ENCODE assay signal across 8 mouse cellular contexts in the genomic region with DNA sequence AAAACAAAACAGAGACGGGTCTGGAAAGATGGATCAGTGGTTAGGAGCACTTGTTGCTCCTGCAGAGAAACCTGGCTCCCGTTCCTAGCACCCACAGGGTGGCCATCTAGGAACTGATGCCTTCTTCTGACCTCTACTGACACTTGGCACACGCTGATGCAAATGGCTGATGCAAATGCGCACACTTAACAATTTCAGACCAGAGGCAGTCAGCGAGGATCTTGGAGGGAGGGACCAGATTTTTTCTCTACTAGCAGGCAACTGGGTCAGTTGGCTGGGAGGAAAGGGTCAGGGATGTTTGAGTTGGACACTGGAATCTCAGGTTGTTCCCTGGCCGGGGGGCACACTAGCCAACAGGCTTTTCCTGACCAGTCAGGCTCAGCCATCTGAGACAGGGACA. TPM values are rescaled to one million over a fixed set of nuclear protein-coding genes. Genes with fewer than 3 reads are reported as not detected.
A peak's percentile ranks its signal among the peaks of the same experiment; 100 is the strongest.
DNase-seq lines count a peak whose midpoint lies in the region; ATAC-seq and TF ChIP-seq lines count a peak whose summit lies in the region.

A gene (plus strand): TSS at position 240 of the 400 bp plus-strand sequence.

- H3K27ac ChIP-seq in embryonic facial prominence, embryonic 15.5 days (replicated peaks): peak within 1 kb of the TSS; percentile 85
- H3K27ac ChIP-seq in heart, embryonic 15.5 days: peak within 1 kb of the TSS; percentile 74
- H3K27ac ChIP-seq in olfactory bulb, adult 2 months (ENCODE audit: insufficient read depth, low read depth, low read length): no peak within 1 kb of the TSS

- WGBS in embryonic facial prominence, embryonic 15.5 days: 33% methylated on average over 6 of the region's 6 CpGs
- WGBS in heart, embryonic 15.5 days: 45% methylated on average over 6 of the region's 6 CpGs
- WGBS in olfactory bulb, adult 2 months: 73% methylated on average over 6 of the region's 6 CpGs

- peaks cover 5% of the 10 kb centered on the region; the same call in 1 of the 2 replicates for H3K36me3 ChIP-seq in embryonic facial prominence, embryonic 15.5 days
- H3K36me3 ChIP-seq in heart, embryonic 15.5 days: peaks cover under 1% of the 10 kb centered on the region; the same call in 1 of the 2 replicates

- no peak for TF ChIP-seq CTCF in olfactory bulb, adult 2 months (IDR thresholded peaks at IDR 0.05; ENCODE audit: insufficient read depth, low read depth, low read length)

- ATAC-seq in embryonic facial prominence, embryonic 15.5 days (ENCODE audit: insufficient number of reproducible peaks, low FRiP score, low TSS enrichment, low read depth): no peak
- no peak for ATAC-seq in heart, embryonic 15.5 days (replicated peaks; ENCODE audit: insufficient number of reproducible peaks, insufficient read depth, low FRiP score, low read depth)

- H3K4me3 ChIP-seq in embryonic facial prominence, embryonic 15.5 days (replicated peaks): peak within 1 kb of the TSS; percentile 66
- peak within 1 kb of the TSS; percentile 66 for H3K4me3 ChIP-seq in heart, embryonic 15.5 days
- peak within 1 kb of the TSS; percentile 48 for H3K4me3 ChIP-seq in olfactory bulb, adult 2 months (ENCODE audit: insufficient read depth, low read depth, low read length)

- H3K9me3 ChIP-seq in embryonic facial prominence, embryonic 15.5 days (replicated peaks): no peaks in the 10 kb centered on the region
- H3K9me3 ChIP-seq in heart, embryonic 15.5 days (replicated peaks): no peaks in the 10 kb centered on the region

- intact Hi-C loops in left cerebral cortex, postnatal 36 days (cut with DNase I): no loop called here

- peak within 1 kb of the TSS; percentile 60 for H3K9ac ChIP-seq in embryonic facial prominence, embryonic 15.5 days
- H3K9ac ChIP-seq in heart, embryonic 15.5 days: peak within 1 kb of the TSS; percentile 86

- TF ChIP-seq POLR2A in olfactory bulb, adult 2 months (IDR thresholded peaks at IDR 0.05; ENCODE audit: insufficient read depth, low read depth, low read length): no peak

- H3K4me1 ChIP-seq in embryonic facial prominence, embryonic 15.5 days: peaks cover 45% of the 10 kb centered on the region
- H3K4me1 ChIP-seq in heart, embryonic 15.5 days (replicated peaks): peaks cover 50% of the 10 kb centered on the region
- H3K4me1 ChIP-seq in olfactory bulb, adult 2 months (ENCODE audit: control insufficient read depth, insufficient read depth, low read length): peaks cover 30% of the 10 kb centered on the region

- H3K27me3 ChIP-seq in embryonic facial prominence, embryonic 15.5 days: peaks cover 23% of the 10 kb centered on the region
- peaks cover 16% of the 10 kb centered on the region for H3K27me3 ChIP-seq in heart, embryonic 15.5 days

- peak within 1 kb of the TSS; percentile 95 for H3K4me2 ChIP-seq in embryonic facial prominence, embryonic 15.5 days (replicated peaks)
- H3K4me2 ChIP-seq in heart, embryonic 15.5 days: peak within 1 kb of the TSS; percentile 95

- DNase-seq in thymus, postnatal 0 days (ENCODE audit: low spot score): no peak
- no peak for DNase-seq in thymus, postnatal 4 days
- DNase-seq in left cerebral cortex, postnatal 36 days (ENCODE audit: low spot score in 2 of 2): no peak
- DNase-seq in spleen, postnatal 10 days (ENCODE audit: low spot score in 2 of 2): no peak
- DNase-seq in urinary bladder, postnatal 14 days (ENCODE audit: low spot score): no peak

RNA-seq across cellular contexts. Expression of the gene that starts here (rescaled TPM):
- polyA plus RNA-seq in thymus, postnatal 0 days (2015; fragmentation: Nextera tagmentation; extraction: Ambion mirVana): 21.6 and 22.2 TPM in 2 replicates
- 29.7 and 33.4 TPM in 2 replicates for polyA plus RNA-seq in embryonic facial prominence, embryonic 15.5 days (2015; fragmentation: Nextera tagmentation; extraction: Ambion mirVana)
- 530 and 565 TPM in 2 replicates for polyA plus RNA-seq in heart, embryonic 15.5 days (2015; fragmentation: Nextera tagmentation; extraction: Ambion mirVana)
- total RNA-seq in left cerebral cortex, postnatal 36 days (2021): 100 to 1,000 TPM; 373 to 446 TPM
- polyA plus RNA-seq in olfactory bulb, adult 2 months (2012; ENCODE audit: insufficient read depth, insufficient read length, low replicate concordance, missing spikeins): not detected in 2 replicates
